Mouse (Mus musculus): Measurements from ENCODE around the gene Acat2.
"Not testable (repeated sequence)": the region's sequence is repeated elsewhere in the genome, so short reads cannot be mapped to it uniquely, and the experiment has no call there.

Gene Acat2

GRCm38 (mm10) chr17:12959377-12959776 is 1.2 kb downstream of the Acat2 start:
- not testable (repeated sequence) for DNase-seq (ENCODE audit: low spot score)

- DNase-seq (ENCODE audit: low spot score): no peak
Measured at GRCm38 (mm10) chr17:12956664-12957063, 3.9 kb downstream of the Acat2 start.

GRCm38 (mm10) chr17:12949669-12950068 is 10.9 kb downstream of the Acat2 start:
- no peak for DNase-seq (ENCODE audit: low spot score)

- DNase-seq (ENCODE audit: low spot score): no peak
Measured at GRCm38 (mm10) chr17:12942459-12943162, 17.9 kb downstream of the Acat2 start.

GRCm38 (mm10) chr17:12941543-12942260 is 18.8 kb downstream of the Acat2 start:
- no peak for DNase-seq (ENCODE audit: low spot score)

GRCm38 (mm10) chr17:12940151-12940805 is 20.3 kb downstream of the Acat2 start, which contains the start of gene Acat3:
Gene Acat3, minus strand, starts transcription at chr17:12940600.
- DNase-seq (ENCODE audit: low spot score): no peak

- not testable (repeated sequence) for DNase-seq (ENCODE audit: low spot score)
Measured at GRCm38 (mm10) chr17:12939377-12940148, 21.0 kb downstream of the Acat2 start.

GRCm38 (mm10) chr17:12938077-12938476 is 22.5 kb downstream of the Acat2 start:
- no peak for DNase-seq (ENCODE audit: low spot score)

GRCm38 (mm10) chr17:12937412-12937970 is 23.1 kb downstream of the Acat2 start:
- DNase-seq (ENCODE audit: low spot score): no peak

GRCm38 (mm10) chr17:12935719-12936118 is 24.8 kb downstream of the Acat2 start:
- DNase-seq (ENCODE audit: low spot score): no peak

- DNase-seq (ENCODE audit: low spot score): not testable (repeated sequence)
Measured at GRCm38 (mm10) chr17:12931576-12931975, 29.0 kb downstream of the Acat2 start.

GRCm38 (mm10) chr17:12925703-12926180 is 34.8 kb downstream of the Acat2 start:
- DNase-seq (ENCODE audit: low spot score): no peak

- DNase-seq (ENCODE audit: low spot score): no peak
Measured at GRCm38 (mm10) chr17:12925001-12925400, 35.5 kb downstream of the Acat2 start.

- DNase-seq (ENCODE audit: low spot score): no peak
Measured at GRCm38 (mm10) chr17:12921073-12921472, 39.5 kb downstream of the Acat2 start.

GRCm38 (mm10) chr17:12916588-12917380 is 43.8 kb downstream of the Acat2 start:
- DNase-seq (ENCODE audit: low spot score): peak; percentile 55

GRCm38 (mm10) chr17:12915881-12916583 is 44.5 kb downstream of the Acat2 start, which contains the start of gene Mrpl18:
Gene Mrpl18, minus strand, starts transcription at chr17:12916345.
- DNase-seq (ENCODE audit: low spot score): peak; percentile 98

- DNase-seq (ENCODE audit: low spot score): no peak
Measured at GRCm38 (mm10) chr17:12915488-12915880, 45.1 kb downstream of the Acat2 start, which contains the start of gene Tcp1. Gene Tcp1, plus strand, starts transcription at chr17:12915701.

- DNase-seq (ENCODE audit: low spot score): no peak
Measured at GRCm38 (mm10) chr17:12910391-12910790, 50.2 kb downstream of the Acat2 start.

GRCm38 (mm10) chr17:12909361-12910280 is 50.9 kb downstream of the Acat2 start, which contains the start of gene Pnldc1:
Gene Pnldc1, minus strand, starts transcription at chr17:12910230.
- DNase-seq (ENCODE audit: low spot score): peak; percentile 5

Data from T-cell, adult 2 months (primary cell).